Mouse (Mus musculus): ENCODE results near the gene B230104I21Rik. TPM values are rescaled to one million over a fixed set of nuclear protein-coding genes. Genes with fewer than 3 reads are reported as not detected.

B230104I21Rik gene
- polyA plus RNA-seq, 1 experiment from 2014 or later, result not detected

DNA sequence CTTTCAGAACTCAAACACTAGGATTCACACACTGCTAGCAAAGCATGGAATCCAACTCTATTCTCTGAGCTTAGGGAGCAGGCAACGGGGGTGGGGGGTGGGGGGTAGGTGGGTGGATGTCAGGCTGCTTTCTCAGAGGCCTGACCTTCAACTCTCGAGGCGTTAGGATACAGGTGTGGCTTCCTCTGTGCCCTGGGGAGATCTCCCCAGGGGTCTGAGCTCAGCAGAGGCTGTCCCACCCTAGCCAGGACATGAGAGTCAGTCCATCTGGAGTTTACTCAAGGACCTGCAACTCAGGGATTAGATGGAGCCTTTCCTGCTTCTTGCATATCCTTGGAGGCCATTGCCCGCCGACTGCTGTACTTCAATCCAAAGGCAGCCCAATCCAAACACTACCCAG is 33.2 kb downstream of the B230104I21Rik start:
- H3K9ac ChIP-seq (ENCODE audit: low read depth, low read length), result no peak overlapping the region
- no peak overlapping the region for H3K4me2 ChIP-seq (replicated peaks; ENCODE audit: low read depth)
- no peak overlapping the region for H3K27ac ChIP-seq (ENCODE audit: low read depth, low read length)
- no peaks in the 10 kb centered on the region for H3K9me3 ChIP-seq (ENCODE audit: control insufficient read depth)
- 58% methylated on average over 5 of the region's 5 CpGs for WGBS
- H3K4me1 ChIP-seq (replicated peaks; ENCODE audit: control insufficient read depth, insufficient read depth, low read length), result no peaks in the 10 kb centered on the region
- no peak overlapping the region for H3K4me3 ChIP-seq (ENCODE audit: low read depth, low read length)
- H3K36me3 ChIP-seq (ENCODE audit: control insufficient read depth, insufficient read depth), result no peaks in the 10 kb centered on the region
- H3K27me3 ChIP-seq (replicated peaks; ENCODE audit: control insufficient read depth, insufficient read depth, low read length), result no peaks in the 10 kb centered on the region
- no peak for TF ChIP-seq CTCF (IDR thresholded peaks at IDR 0.05; ENCODE audit: low read depth)
- ATAC-seq, result no peak

DNA sequence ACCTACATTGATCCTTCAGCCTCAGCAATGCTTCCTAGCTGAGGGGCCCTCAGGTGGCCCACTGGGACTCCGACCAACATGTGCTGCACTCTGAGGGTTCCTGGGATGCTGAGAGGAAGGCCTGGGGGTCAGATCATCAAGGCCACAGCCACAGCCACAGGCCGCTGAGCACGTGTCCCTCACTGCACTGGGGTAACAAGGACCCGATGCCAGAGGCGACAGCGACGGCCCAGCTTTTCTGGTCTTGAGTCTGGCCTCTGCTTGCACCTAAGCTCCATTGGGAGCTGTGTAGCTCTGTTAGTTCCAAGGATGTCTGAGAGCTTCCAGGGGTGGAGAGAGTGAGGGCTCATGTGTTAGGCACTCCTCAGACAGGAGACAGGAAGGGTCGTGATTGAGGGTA is 34.9 kb downstream of the B230104I21Rik start:
- no peak overlapping the region for H3K4me3 ChIP-seq (ENCODE audit: low read depth, low read length)
- no peak overlapping the region for H3K27ac ChIP-seq (ENCODE audit: low read depth, low read length)
- WGBS, result 84% methylated on average over 8 of the region's 8 CpGs
- H3K4me1 ChIP-seq (replicated peaks; ENCODE audit: control insufficient read depth, insufficient read depth, low read length), result no peaks in the 10 kb centered on the region
- TF ChIP-seq CTCF (IDR thresholded peaks at IDR 0.05; ENCODE audit: low read depth), result no peak
- no peak overlapping the region for H3K4me2 ChIP-seq (replicated peaks; ENCODE audit: low read depth)
- no peaks in the 10 kb centered on the region for H3K27me3 ChIP-seq (replicated peaks; ENCODE audit: control insufficient read depth, insufficient read depth, low read length)
- H3K9me3 ChIP-seq (ENCODE audit: control insufficient read depth), result no peaks in the 10 kb centered on the region
- H3K36me3 ChIP-seq (ENCODE audit: control insufficient read depth, insufficient read depth), result no peaks in the 10 kb centered on the region
- no peak overlapping the region for H3K9ac ChIP-seq (ENCODE audit: low read depth, low read length)
- ATAC-seq, result no peak

DNA sequence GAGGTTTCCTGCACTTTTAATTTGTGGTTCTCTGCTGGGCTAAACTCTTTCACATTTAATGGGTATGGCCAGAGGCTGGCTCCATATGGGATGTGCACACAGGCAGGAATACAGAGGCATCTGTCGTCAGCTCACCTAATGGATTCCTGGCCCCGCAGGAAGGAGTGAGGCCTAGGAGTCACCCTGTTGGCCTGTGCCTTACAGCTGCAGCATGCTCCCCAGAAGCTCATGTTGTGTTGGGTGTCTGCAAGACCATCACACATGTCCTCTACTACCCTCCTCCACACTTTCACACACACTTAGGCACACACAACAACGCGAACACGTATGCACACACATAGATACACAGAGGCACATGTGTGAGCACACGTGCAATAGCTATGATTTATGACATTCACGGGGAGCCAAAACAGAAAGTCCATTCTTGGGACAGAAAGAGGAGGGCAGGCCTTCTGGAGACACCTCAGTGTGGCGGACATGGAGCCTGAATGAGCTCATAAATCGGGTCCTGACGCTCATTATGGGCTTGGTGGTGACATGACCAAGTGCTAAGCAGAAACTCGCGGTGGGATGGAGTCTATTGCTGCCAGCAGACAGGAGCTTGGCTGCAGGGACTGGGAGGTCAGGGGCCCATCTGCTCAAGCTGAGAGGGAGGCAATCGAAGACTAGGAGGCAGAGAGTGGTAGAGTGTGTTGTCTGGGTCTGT is 35.8 kb downstream of the B230104I21Rik start:
- no peak overlapping the region for H3K9ac ChIP-seq (ENCODE audit: low read depth, low read length)
- no peak for ATAC-seq
- no peak overlapping the region for H3K4me3 ChIP-seq (ENCODE audit: low read depth, low read length)
- no peak overlapping the region for H3K27ac ChIP-seq (ENCODE audit: low read depth, low read length)
- TF ChIP-seq CTCF (IDR thresholded peaks at IDR 0.05; ENCODE audit: low read depth), result no peak
- no peaks in the 10 kb centered on the region for H3K36me3 ChIP-seq (ENCODE audit: control insufficient read depth, insufficient read depth)
- H3K27me3 ChIP-seq (replicated peaks; ENCODE audit: control insufficient read depth, insufficient read depth, low read length), result no peaks in the 10 kb centered on the region
- no peaks in the 10 kb centered on the region for H3K9me3 ChIP-seq (ENCODE audit: control insufficient read depth)
- no peaks in the 10 kb centered on the region for H3K4me1 ChIP-seq (replicated peaks; ENCODE audit: control insufficient read depth, insufficient read depth, low read length)
- 67% methylated on average over 13 of the region's 13 CpGs for WGBS
- no peak overlapping the region for H3K4me2 ChIP-seq (replicated peaks; ENCODE audit: low read depth)

DNA sequence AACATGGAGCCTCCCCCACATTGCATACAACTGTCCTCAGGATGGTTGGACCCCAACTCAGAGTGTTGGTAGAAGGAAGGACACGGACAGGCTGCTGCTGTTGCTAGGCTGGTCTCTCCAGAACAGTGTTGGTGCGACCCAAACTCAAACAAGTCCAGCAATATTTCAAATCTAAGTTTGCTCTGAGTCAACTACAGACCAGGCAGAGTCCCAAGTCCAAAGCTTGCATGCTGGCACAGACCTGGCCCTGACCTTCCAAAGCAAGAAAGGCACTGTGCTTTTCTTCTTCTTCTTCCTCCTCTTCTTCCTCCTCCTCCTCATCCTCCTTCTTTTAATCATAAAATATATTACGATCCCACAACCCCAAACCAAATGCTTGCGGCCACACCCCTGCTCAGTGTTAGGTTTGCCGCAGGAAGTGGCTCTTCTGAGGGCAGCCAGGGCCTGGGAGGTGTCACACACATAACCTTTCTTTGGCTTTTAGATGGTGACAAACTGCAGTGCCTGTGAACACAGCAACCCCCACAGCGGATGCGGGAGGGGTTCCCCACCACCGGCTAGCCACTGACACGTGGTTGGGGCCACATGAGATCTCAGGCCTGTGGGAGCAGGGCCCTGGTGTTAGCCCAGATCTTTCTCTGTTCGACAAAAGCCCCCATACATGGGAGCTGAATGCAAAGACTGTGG is 40.2 kb downstream of the B230104I21Rik start:
- Histone ChIP-seq H3K9ac (ENCODE audit: low read depth, low read length) (no peak overlapping the region), H3K36me3 (ENCODE audit: control insufficient read depth, insufficient read depth) (no peaks in the 10 kb centered on the region), H3K4me3 (ENCODE audit: low read depth, low read length) (no peak overlapping the region), H3K27ac (ENCODE audit: low read depth, low read length) (no peak overlapping the region), H3K4me2 (replicated peaks; ENCODE audit: low read depth) (no peak overlapping the region), H3K27me3 (replicated peaks; ENCODE audit: control insufficient read depth, insufficient read depth, low read length) (no peaks in the 10 kb centered on the region), H3K4me1 (replicated peaks; ENCODE audit: control insufficient read depth, insufficient read depth, low read length) (no peaks in the 10 kb centered on the region), H3K9me3 (ENCODE audit: control insufficient read depth) (no peaks in the 10 kb centered on the region)
- ATAC-seq, result peak; percentile 36; the same call in 1 of the 2 replicates
- TF ChIP-seq CTCF (IDR thresholded peaks at IDR 0.05; ENCODE audit: low read depth), result no peak
- WGBS, result 49% methylated on average over 10 of the region's 10 CpGs

DNA sequence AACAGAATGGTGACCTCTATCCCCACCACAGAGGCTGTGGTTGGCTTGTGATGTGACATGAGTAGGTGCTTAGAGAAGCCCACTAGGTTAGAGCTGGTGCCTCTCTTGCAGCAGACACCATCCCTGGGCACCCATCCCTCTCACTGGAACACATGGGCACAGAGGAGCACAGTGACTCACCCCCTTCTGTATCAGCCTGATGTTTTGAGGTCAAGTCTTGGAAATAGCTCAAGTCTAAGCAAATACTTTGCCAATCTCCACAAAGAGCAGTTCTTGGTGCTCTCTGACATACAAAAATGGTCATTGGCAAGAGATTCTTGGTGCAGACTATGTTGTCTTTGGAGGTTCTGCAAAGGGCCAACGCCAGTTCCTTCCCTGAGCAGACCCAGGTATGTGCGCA is 42.9 kb downstream of the B230104I21Rik start:
- no peaks in the 10 kb centered on the region for H3K36me3 ChIP-seq (ENCODE audit: control insufficient read depth, insufficient read depth)
- H3K4me2 ChIP-seq (replicated peaks; ENCODE audit: low read depth), result no peak overlapping the region
- H3K27me3 ChIP-seq (replicated peaks; ENCODE audit: control insufficient read depth, insufficient read depth, low read length), result no peaks in the 10 kb centered on the region
- H3K4me3 ChIP-seq (ENCODE audit: low read depth, low read length), result no peak overlapping the region
- no peaks in the 10 kb centered on the region for H3K9me3 ChIP-seq (ENCODE audit: control insufficient read depth)
- no peak for ATAC-seq
- H3K9ac ChIP-seq (ENCODE audit: low read depth, low read length), result no peak overlapping the region
- WGBS, result 86% methylated on average over 2 of the region's 2 CpGs
- H3K27ac ChIP-seq (ENCODE audit: low read depth, low read length), result no peak overlapping the region
- no peak for TF ChIP-seq CTCF (IDR thresholded peaks at IDR 0.05; ENCODE audit: low read depth)
- H3K4me1 ChIP-seq (replicated peaks; ENCODE audit: control insufficient read depth, insufficient read depth, low read length), result no peaks in the 10 kb centered on the region

DNA sequence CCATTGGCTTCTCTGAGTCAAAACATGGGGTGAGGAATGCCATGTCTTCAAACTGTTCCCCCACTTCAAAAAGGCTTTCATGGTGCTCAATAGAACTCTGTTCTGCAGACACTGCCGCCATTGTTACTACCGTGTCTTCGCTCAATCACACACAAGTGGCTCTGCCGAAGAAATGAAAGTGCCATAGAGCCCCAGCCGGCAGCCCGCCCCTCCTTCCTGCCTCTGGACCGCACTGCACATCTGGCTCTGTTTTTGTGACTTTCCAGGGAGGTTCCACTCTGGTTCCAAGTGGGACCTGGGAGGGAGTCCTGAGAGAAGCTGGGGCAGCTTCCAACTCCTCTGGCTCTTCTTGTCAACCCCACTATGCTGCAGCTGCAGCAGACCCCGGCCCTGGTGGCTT is 49.3 kb downstream of the B230104I21Rik start:
- Histone ChIP-seq H3K4me1 (replicated peaks; ENCODE audit: control insufficient read depth, insufficient read depth, low read length) (no peaks in the 10 kb centered on the region), H3K27ac (ENCODE audit: low read depth, low read length) (no peak overlapping the region), H3K4me2 (replicated peaks; ENCODE audit: low read depth) (no peak overlapping the region), H3K9ac (ENCODE audit: low read depth, low read length) (no peak overlapping the region), H3K27me3 (replicated peaks; ENCODE audit: control insufficient read depth, insufficient read depth, low read length) (no peaks in the 10 kb centered on the region), H3K9me3 (ENCODE audit: control insufficient read depth) (no peaks in the 10 kb centered on the region), H3K36me3 (ENCODE audit: control insufficient read depth, insufficient read depth) (no peaks in the 10 kb centered on the region), H3K4me3 (ENCODE audit: low read depth, low read length) (no peak overlapping the region)
- ATAC-seq, result no peak
- TF ChIP-seq CTCF (IDR thresholded peaks at IDR 0.05; ENCODE audit: low read depth), result no peak
- WGBS, result 75% methylated on average over 8 of the region's 8 CpGs
